Mouse (Mus musculus) embryonic facial prominence, embryonic 11.5 days (tissue): ENCODE results near the gene Itga3. TPM values are rescaled to one million over a fixed set of nuclear protein-coding genes. Genes with fewer than 3 reads are reported as not detected.

Source experiments
- ATAC-seq: fragments of 200-750 bp; cut with Nextera tagmentation; replicated peaks from 2 replicates; pipeline ENCODE4 v1.8.0; 2017; ENCODE audit warnings: low read depth; ENCODE audit not compliant: insufficient number of reproducible peaks, low FRiP score, low TSS enrichment
- DNase-seq: peaks from one replicate; pipeline ENCODE4 v3.0.0-alpha.2; 2015; ENCODE audit warnings: low spot score
- H3K27ac ChIP-seq: fragments of 300-500 bp; sonication (generic); replicated peaks from 2 replicates; pipeline ENCODE4 v1.5.1; 2014; ENCODE audit warnings: mild to moderate bottlenecking, low read depth, low read length, control low read depth
- H3K27me3 ChIP-seq: fragments of 300-500 bp; sonication (generic); 2 replicates; pipeline ENCODE4 v1.6.1; 2014; ENCODE audit warnings: mild to moderate bottlenecking, low read length, moderate library complexity, mixed read lengths; ENCODE audit not compliant: control insufficient read depth, insufficient read depth
- H3K36me3 ChIP-seq: fragments of 300-500 bp; sonication (generic); replicated peaks from 2 replicates; pipeline ENCODE4 v1.6.1; 2014; ENCODE audit warnings: low read depth, mild to moderate bottlenecking, low read length, moderate library complexity, mixed read lengths; ENCODE audit not compliant: control insufficient read depth, insufficient read depth
- H3K4me1 ChIP-seq: fragments of 300-500 bp; sonication (generic); 2 replicates; pipeline ENCODE4 v1.6.1; 2014; ENCODE audit warnings: low read length, mixed read lengths; ENCODE audit not compliant: control insufficient read depth, insufficient read depth
- H3K4me2 ChIP-seq: fragments of 300-500 bp; sonication (generic); 2 replicates; pipeline ENCODE4 v1.6.1; 2014; ENCODE audit warnings: low read depth, mild to moderate bottlenecking, control low read depth, low read length, moderate library complexity
- H3K4me3 ChIP-seq: fragments of 300-500 bp; sonication (generic); 2 replicates; pipeline ENCODE4 v1.5.1; 2014; ENCODE audit warnings: low read depth, low read length, control low read depth
- H3K9ac ChIP-seq: fragments of 300-500 bp; sonication (generic); replicated peaks from 2 replicates; pipeline ENCODE4 v1.6.1; 2014; ENCODE audit warnings: mild to moderate bottlenecking, control low read depth, low read length
- H3K9me3 ChIP-seq: fragments of 300-500 bp; sonication (generic); replicated peaks from 2 replicates; pipeline ENCODE4 v1.6.1; 2016; ENCODE audit warnings: mild to moderate bottlenecking, low read length, inconsistent platforms, mixed read lengths; ENCODE audit not compliant: control insufficient read depth
- WGBS: fragments of 180-500 bp; shearing (Covaris S2); extraction: QIAGEN DNeasy Blood & Tissue Kit; methylation state at CpG from one replicate; pipeline ENCODE4 v1.1.7; 2014; 5-methylcytosine and 5-hydroxymethylcytosine counted together
- polyA plus RNA-seq: library from polyadenylated mRNA; unstranded; fragments of >200 nt; fragmentation: Nextera tagmentation; extraction: Ambion mirVana; gene quantifications from 2 replicates; pipeline ENCODE4 v1.2.1, GENCODE M21; 2014

The Itga3 gene
- polyA plus RNA-seq, 1 experiment from 2014 or later, result 5.1 TPM

- 76% methylated on average over 9 of the region's 9 CpGs for WGBS
- no peak for DNase-seq
- H3K27me3 ChIP-seq, result no peaks in the 10 kb centered on the region
- H3K9me3 ChIP-seq, result no peaks in the 10 kb centered on the region
- H3K9ac ChIP-seq, result no peak overlapping the region; the same call in 1 of the 2 replicates
- no peak overlapping the region for H3K27ac ChIP-seq
- no peak for ATAC-seq
- no peaks in the 10 kb centered on the region for H3K4me1 ChIP-seq
- no peak overlapping the region for H3K4me2 ChIP-seq
- H3K4me3 ChIP-seq, result no peak overlapping the region
- H3K36me3 ChIP-seq, result no peaks in the 10 kb centered on the region
Observed at GRCm38 (mm10) chr11:95053062-95053461, 23.5 kb downstream of the Itga3 start.

GRCm38 (mm10) chr11:95046980-95047680, 29.5 kb downstream of the Itga3 start:
- Histone ChIP-seq H3K27me3 (no peaks in the 10 kb centered on the region), H3K4me2 (no peak overlapping the region), H3K4me1 (no peaks in the 10 kb centered on the region), H3K27ac (no peak overlapping the region), H3K9ac (no peak overlapping the region), H3K4me3 (no peak overlapping the region), H3K36me3 (no peaks in the 10 kb centered on the region), H3K9me3 (no peaks in the 10 kb centered on the region)
- ATAC-seq (no peak; the same call in 1 of the 2 replicates), DNase-seq (peak; percentile 83)
- WGBS, result 55% methylated on average over 9 of the region's 9 CpGs

GRCm38 (mm10) chr11:95044185-95044870, 32.3 kb downstream of the Itga3 start:
- no peak overlapping the region for H3K9ac ChIP-seq

GRCm38 (mm10) chr11:95043608-95044007, 33.0 kb downstream of the Itga3 start:
- WGBS, result 52% methylated on average over 7 of the region's 7 CpGs
- Histone ChIP-seq H3K4me3 (no peak overlapping the region), H3K9me3 (no peaks in the 10 kb centered on the region), H3K36me3 (no peaks in the 10 kb centered on the region), H3K4me1 (no peaks in the 10 kb centered on the region; the same call in 1 of the 2 replicates), H3K9ac (no peak overlapping the region), H3K4me2 (no peak overlapping the region), H3K27ac (no peak overlapping the region), H3K27me3 (no peaks in the 10 kb centered on the region)
- no peak for ATAC-seq
- no peak for DNase-seq

More at GRCm38 (mm10) chr11:95044185-95044870, 32.3 kb downstream of the Itga3 start:
- no peaks in the 10 kb centered on the region for H3K9me3 ChIP-seq
- WGBS, result 52% methylated on average over 12 of the region's 13 CpGs
- H3K36me3 ChIP-seq, result no peaks in the 10 kb centered on the region
- no peak for ATAC-seq
- no peaks in the 10 kb centered on the region; the same call in 1 of the 2 replicates for H3K4me1 ChIP-seq
- no peak overlapping the region for H3K4me2 ChIP-seq
- H3K4me3 ChIP-seq, result no peak overlapping the region
- no peak for DNase-seq
- H3K27ac ChIP-seq, result no peak overlapping the region
- H3K27me3 ChIP-seq, result no peaks in the 10 kb centered on the region

- Histone ChIP-seq H3K4me2 (no peak overlapping the region), H3K27me3 (no peaks in the 10 kb centered on the region), H3K9me3 (no peaks in the 10 kb centered on the region), H3K4me3 (no peak overlapping the region), H3K36me3 (no peaks in the 10 kb centered on the region), H3K4me1 (no peaks in the 10 kb centered on the region; the same call in 1 of the 2 replicates), H3K27ac (no peak overlapping the region), H3K9ac (no peak overlapping the region)
- DNase-seq, result no peak
- ATAC-seq, result no peak
- WGBS, result 92% methylated on average over 4 of the region's 4 CpGs
Observed at GRCm38 (mm10) chr11:95043060-95043459, 33.5 kb downstream of the Itga3 start.

- no peak overlapping the region for H3K9ac ChIP-seq
- 1% methylated on average over 11 of the region's 11 CpGs for WGBS
- DNase-seq (peak; percentile 93), ATAC-seq (no peak)
- H3K4me1 ChIP-seq, result no peaks in the 10 kb centered on the region; the same call in 1 of the 2 replicates
- no peak overlapping the region for H3K27ac ChIP-seq
- H3K4me2 ChIP-seq, result peak overlapping the region; percentile 65
- H3K4me3 ChIP-seq, result peak overlapping the region; percentile 25
- no peaks in the 10 kb centered on the region for H3K36me3 ChIP-seq
- H3K9me3 ChIP-seq, result no peaks in the 10 kb centered on the region
- H3K27me3 ChIP-seq, result no peaks in the 10 kb centered on the region
Observed at GRCm38 (mm10) chr11:95042096-95042495, 34.5 kb downstream of the Itga3 start.

GRCm38 (mm10) chr11:95041139-95041609, 35.4 kb downstream of the Itga3 start, which contains the start of gene Pdk2:
Pdk2 (minus strand) TSS chr11:95041354.
- peak within 1 kb of the TSS; percentile 44 for H3K9ac ChIP-seq
- ATAC-seq (peak; percentile 96), DNase-seq (peak; percentile 97)
- H3K27me3 ChIP-seq, result no peaks in the 10 kb centered on the region
- no peaks in the 10 kb centered on the region for H3K36me3 ChIP-seq
- peak within 1 kb of the TSS; percentile 82 for H3K4me2 ChIP-seq
- H3K9me3 ChIP-seq, result no peaks in the 10 kb centered on the region
- under 1% methylated on average over 41 of the region's 41 CpGs for WGBS
- H3K4me1 ChIP-seq, result no peaks in the 10 kb centered on the region; the same call in 1 of the 2 replicates
- peak within 1 kb of the TSS; percentile 63 for H3K4me3 ChIP-seq
- H3K27ac ChIP-seq, result no peak within 1 kb of the TSS
